Mouse (Mus musculus) midbrain, embryonic 10.5 days (tissue): ENCODE data around the gene Slc2a12. TPM values are rescaled to one million over a fixed set of nuclear protein-coding genes. Genes with fewer than 3 reads are reported as not detected.

ENCODE experiments used
- DNase-seq: peaks from one replicate; pipeline ENCODE4 v3.0.0-alpha.2; 2017; ENCODE audit warnings: low spot score
- H3K27ac ChIP-seq: fragments of 300-500 bp; sonication (generic); replicated peaks from 2 replicates; pipeline ENCODE4 v1.5.1; 2016; ENCODE audit warnings: mild to moderate bottlenecking
- H3K27me3 ChIP-seq: fragments of 300-500 bp; sonication (generic); 2 replicates; pipeline ENCODE4 v1.6.1; 2016; ENCODE audit warnings: low read depth, mild to moderate bottlenecking; ENCODE audit not compliant: poor library complexity, severe bottlenecking
- H3K36me3 ChIP-seq: fragments of 300-500 bp; sonication (generic); 2 replicates; pipeline ENCODE4 v1.6.1; 2016; ENCODE audit warnings: mild to moderate bottlenecking, moderate library complexity
- H3K4me1 ChIP-seq: fragments of 300-500 bp; sonication (generic); 2 replicates; pipeline ENCODE4 v1.6.1; 2016
- H3K4me3 ChIP-seq: fragments of 300-500 bp; sonication (generic); 2 replicates; pipeline ENCODE4 v1.5.1; 2016; ENCODE audit warnings: mild to moderate bottlenecking, moderate library complexity
- H3K9me3 ChIP-seq: fragments of 300-500 bp; sonication (generic); replicated peaks from 2 replicates; pipeline ENCODE4 v1.6.1; 2016; ENCODE audit warnings: mild to moderate bottlenecking
- WGBS: fragments of 180-500 bp; shearing (Covaris S2); methylation state at CpG from one replicate; pipeline ENCODE4 v1.1.7; 2016; 5-methylcytosine and 5-hydroxymethylcytosine counted together
- polyA plus RNA-seq: library from polyadenylated mRNA; unstranded; fragments of >200 nt; fragmentation: Nextera tagmentation; extraction: Ambion mirVana; gene quantifications from 2 replicates; pipeline ENCODE4 v1.2.1, GENCODE M21; 2016

Slc2a12 gene
- polyA plus RNA-seq, 1 experiment from 2014 or later, result 1.5 TPM

DNA sequence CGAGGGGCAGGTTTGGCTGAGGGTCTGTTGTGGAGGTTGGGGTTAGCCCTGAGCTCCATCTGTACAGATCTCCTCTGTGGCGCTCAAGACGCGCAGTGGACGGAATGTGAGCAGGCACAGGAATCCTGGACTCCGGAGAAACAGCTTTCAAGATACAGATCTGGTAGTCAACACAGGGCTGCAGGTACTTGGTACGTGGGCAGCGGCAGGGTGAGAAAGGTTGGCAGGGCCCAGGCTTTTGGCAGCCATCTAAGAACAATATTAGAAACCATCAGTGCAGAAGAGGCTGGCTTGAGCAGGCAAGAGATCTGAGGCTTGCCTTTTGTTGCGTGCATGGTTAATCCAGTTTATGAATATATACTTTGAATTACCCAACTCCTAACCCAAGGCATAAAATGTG lies 51.4 kb downstream of the Slc2a12 start:
- peaks cover 27% of the 10 kb centered on the region for H3K36me3 ChIP-seq

DNA sequence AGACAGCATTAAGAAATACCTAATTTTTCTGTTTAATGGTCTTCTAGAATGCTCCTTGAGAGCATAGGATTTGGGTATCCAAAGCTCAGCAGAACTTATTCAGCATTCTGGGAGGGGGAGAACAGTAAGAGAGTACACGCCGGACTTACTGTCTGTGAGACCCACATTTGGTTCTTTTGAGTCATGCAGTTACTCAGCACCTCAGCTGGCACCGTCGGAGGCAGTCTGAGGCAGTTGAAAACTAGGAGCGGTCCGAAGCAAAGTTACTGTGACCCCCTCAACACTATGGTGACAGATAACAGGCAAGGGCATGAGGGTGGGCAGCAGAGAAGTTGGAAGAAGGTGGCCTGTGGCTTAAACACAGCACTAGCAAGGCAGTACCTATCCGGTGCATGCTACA lies 52.1 kb downstream of the Slc2a12 start:
- Histone ChIP-seq H3K4me3 (no peak overlapping the region), H3K36me3 (peaks cover 27% of the 10 kb centered on the region), H3K27ac (no peak overlapping the region), H3K27me3 (no peaks in the 10 kb centered on the region), H3K4me1 (0 out of 2 replicates have a peak, but pooled peaks cover 3% of the 10 kb centered on the region), H3K9me3 (no peaks in the 10 kb centered on the region)
- DNase-seq, result no peak
- 93% methylated on average over 7 of the region's 7 CpGs for WGBS

More for the DNA sequence above, 51.4 kb downstream of the Slc2a12 start:
- Histone ChIP-seq H3K4me3 (no peak overlapping the region), H3K27ac (no peak overlapping the region), H3K4me1 (0 out of 2 replicates have a peak, but pooled peaks cover 3% of the 10 kb centered on the region), H3K9me3 (no peaks in the 10 kb centered on the region), H3K27me3 (no peaks in the 10 kb centered on the region)
- WGBS, result 96% methylated on average over 9 of the region's 9 CpGs
- no peak for DNase-seq

DNA sequence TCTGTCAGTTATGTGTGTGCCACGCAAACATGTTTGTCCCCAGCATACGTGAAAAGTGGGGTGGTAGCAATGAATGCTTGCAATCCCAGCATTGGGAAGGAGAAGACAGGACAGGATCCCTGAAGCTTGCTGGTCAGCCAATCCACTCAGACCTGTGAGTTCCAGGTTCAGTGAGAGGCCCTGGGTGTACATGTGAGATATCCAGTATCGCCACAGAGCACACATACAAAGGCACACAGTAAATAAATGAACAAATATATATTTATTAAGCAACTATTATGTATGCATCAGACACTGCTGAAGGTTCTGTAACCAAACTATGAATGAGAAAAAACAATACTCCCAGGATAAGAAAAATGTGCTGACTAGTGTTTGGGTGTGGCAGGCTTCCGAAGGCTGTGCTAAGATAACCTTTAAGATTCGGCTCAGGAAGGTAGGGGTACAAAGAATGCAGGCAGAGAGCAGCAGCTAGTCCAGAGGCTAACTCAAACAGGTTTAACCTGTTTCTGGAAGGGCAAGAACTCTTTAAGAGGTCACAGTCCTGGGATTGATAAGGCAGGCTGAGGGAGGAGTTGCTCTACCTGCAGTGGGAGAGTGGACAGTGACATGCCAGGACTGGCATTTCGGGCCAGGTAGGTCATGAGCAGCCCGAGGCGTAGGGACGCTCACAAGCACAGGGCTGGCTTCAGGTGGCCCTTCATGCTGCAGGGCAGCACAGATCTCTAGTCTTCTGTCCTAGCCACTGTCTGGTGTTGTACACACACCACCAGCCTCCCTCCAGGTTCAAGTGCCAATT lies 53.5 kb downstream of the Slc2a12 start:
- DNase-seq, result no peak
- peaks cover 39% of the 10 kb centered on the region for H3K36me3 ChIP-seq
- H3K9me3 ChIP-seq, result no peaks in the 10 kb centered on the region
- H3K27ac ChIP-seq, result no peak overlapping the region; the same call in 1 of the 2 replicates
- H3K27me3 ChIP-seq, result no peaks in the 10 kb centered on the region
- H3K4me1 ChIP-seq, result 0 out of 2 replicates have a peak, but pooled peaks cover 3% of the 10 kb centered on the region
- 92% methylated on average over 9 of the region's 9 CpGs for WGBS
- H3K4me3 ChIP-seq, result no peak overlapping the region

DNA sequence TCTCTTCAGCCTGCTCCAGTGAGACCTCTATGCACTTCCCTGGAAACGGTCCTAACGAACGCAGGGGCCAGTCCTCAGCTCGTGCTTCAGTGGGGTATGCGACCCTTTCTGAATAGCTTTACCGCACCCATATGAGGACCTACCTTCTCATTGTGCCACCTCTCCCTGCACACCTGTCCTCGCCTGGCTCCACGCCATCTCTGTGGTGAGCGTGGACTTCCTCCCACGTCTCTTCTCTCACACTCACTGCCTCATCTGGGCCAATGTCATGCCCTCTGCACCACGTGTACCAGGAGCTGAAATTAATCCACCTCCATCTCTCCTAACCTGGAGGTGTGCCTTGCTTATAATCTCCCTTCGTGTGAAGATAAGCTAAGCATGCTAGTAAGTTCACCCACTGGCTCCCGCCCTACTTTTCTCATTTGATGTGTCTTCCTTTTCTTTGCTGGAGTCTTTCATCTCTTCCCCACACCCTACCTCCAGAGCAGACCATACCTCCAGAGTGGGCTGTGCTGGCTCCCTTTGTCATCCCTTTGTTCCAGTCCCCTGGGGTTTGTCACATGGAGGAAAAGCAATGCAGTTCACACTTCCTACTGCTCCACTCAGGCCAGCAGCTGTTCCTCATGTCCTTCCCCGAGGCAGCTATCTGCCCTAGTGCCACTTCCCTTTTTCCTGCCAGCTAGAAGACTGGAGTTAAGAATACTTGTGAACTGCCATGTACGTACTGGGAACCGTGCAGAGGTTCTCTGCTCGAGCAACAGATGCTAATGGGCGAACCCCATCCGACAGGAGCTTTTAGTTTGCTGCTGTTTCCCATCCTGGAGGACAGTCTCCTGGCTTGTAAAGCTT lies 54.9 kb downstream of the Slc2a12 start:
- Histone ChIP-seq H3K9me3 (no peaks in the 10 kb centered on the region), H3K4me3 (no peak overlapping the region), H3K36me3 (peaks cover 52% of the 10 kb centered on the region), H3K27me3 (no peaks in the 10 kb centered on the region), H3K27ac (0 out of 2 replicates have a peak overlapping the region, but pooled peaks have one; percentile 2), H3K4me1 (0 out of 2 replicates have a peak, but pooled peaks cover 3% of the 10 kb centered on the region)
- no peak for DNase-seq
- WGBS, result 84% methylated on average over 19 of the region's 19 CpGs

DNA sequence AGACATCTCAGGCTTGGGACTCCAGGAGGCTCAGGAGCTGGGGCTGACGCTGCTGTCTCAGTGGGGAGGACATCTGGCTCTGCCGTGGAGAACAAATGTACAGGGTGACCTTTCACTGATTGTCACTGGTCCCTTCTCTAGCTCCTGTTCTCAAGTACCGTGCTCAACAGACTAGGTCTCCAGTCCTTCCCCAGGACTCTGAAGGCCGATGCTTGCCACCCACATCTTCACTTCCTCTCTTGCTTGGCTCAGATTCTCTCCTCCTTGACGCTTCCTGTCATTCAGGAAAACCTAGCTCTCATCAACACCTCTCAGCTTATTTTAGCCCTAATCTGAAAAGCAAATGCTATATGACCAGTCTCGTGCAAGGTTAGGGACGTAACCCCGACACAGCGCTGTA lies 56.0 kb downstream of the Slc2a12 start:
- Histone ChIP-seq H3K9me3 (no peaks in the 10 kb centered on the region), H3K36me3 (peaks cover 62% of the 10 kb centered on the region), H3K4me1 (0 out of 2 replicates have a peak, but pooled peaks cover 3% of the 10 kb centered on the region), H3K27ac (no peak overlapping the region), H3K4me3 (no peak overlapping the region), H3K27me3 (no peaks in the 10 kb centered on the region)
- WGBS, result 89% methylated on average over 9 of the region's 9 CpGs
- DNase-seq, result no peak

DNA sequence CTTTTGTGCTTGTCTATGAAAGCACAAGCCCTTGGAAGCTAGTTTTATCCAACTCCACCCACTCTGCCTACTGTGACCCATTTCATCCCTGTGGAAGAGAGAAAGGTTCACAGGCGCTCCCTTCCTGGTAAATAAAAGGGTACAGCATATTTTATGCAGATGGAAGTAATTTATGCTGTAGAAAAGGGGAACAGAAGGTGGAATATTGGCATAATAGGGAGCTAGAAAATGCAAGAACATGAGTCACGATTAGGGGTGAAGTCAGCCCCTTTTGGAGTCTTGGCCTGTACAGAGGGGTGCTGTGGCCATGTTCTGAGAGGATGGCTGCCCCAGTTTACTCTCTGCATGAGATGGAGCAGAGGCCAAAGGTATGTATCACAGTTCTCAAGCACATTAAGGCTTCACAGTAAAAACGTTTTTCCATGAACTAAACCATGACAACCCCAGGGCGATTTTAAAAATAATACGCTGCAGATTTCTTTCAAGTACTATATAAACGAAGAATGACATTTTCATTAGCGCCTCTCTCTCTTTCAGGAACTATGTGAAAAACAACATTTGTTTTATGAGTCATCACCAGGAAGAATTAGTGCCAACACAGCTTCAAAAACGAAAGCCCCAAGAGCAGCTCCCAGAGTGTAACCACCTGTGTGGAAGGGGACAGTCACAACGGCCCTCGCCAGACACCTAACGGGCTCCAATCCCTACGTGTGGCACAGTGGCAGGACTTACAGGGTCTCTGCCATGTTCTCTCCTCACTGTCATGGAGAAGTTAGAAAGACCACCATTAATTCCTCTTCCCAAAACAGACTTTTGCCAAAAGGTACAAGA lies 56.9 kb downstream of the Slc2a12 start:
- no peak overlapping the region for H3K4me3 ChIP-seq
- H3K27ac ChIP-seq, result no peak overlapping the region
- no peak for DNase-seq
- no peaks in the 10 kb centered on the region for H3K9me3 ChIP-seq
- H3K36me3 ChIP-seq, result peaks cover 65% of the 10 kb centered on the region
- no peaks in the 10 kb centered on the region for H3K27me3 ChIP-seq
- 0 out of 2 replicates have a peak, but pooled peaks cover 3% of the 10 kb centered on the region for H3K4me1 ChIP-seq
- WGBS, result 90% methylated on average over 12 of the region's 12 CpGs

DNA sequence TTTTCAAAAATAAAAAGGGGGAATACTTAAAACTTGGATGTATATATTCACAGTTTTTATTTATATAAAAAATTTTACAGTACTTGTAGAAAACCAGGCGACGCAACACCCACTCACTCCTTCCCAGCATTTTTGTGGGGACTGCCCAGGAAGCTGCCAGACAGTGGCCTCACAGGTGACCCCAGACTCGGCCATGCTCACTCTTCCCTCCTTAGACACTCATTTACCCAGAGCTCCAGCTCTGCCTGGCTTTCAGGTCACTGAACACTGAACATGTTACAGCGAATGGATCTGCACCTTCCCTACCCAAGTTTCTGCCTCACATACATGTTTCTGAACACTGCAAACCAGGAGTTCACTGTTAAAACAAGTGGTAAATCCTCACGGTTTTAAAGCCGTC lies 59.0 kb downstream of the Slc2a12 start:
- Histone ChIP-seq H3K4me3 (no peak overlapping the region), H3K36me3 (peaks cover 83% of the 10 kb centered on the region), H3K4me1 (0 out of 2 replicates have a peak, but pooled peaks cover 3% of the 10 kb centered on the region), H3K27ac (no peak overlapping the region), H3K9me3 (no peaks in the 10 kb centered on the region), H3K27me3 (no peaks in the 10 kb centered on the region)
- 88% methylated on average over 6 of the region's 6 CpGs for WGBS
- DNase-seq, result no peak

DNA sequence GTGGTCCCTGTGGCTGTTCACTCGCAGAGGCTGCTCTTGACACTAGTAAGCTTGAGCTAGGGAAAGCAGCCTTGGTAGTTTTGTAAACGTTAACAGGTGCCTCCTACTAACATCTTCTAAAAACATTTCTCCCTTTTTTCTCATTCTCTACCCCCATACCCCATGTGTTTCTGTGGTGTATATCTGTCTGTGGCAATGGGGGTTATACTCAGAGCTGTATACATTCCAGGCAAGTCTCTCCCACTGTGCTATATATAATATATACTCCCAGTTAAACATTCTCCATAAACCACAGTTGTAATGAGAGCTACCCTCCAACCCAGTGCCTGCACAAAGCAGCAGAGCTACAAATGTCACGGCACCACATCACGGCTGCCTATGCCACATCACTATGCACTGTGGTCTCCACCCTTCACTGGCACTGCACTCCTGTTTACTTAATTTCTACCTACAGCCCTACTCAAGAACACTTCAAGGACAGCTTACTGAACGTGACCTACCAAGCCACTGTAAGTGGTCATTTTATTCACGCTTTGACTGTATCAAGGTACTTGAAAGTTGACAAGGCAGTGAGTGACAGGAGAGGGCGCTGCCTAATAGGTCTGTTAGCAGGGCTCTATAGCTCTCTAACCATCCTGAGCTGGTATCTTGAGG lies 63.5 kb downstream of the Slc2a12 start:
- no peak for DNase-seq
- Histone ChIP-seq H3K36me3 (peaks cover 74% of the 10 kb centered on the region), H3K9me3 (no peaks in the 10 kb centered on the region), H3K4me3 (no peak overlapping the region), H3K4me1 (no peaks in the 10 kb centered on the region), H3K27ac (no peak overlapping the region), H3K27me3 (no peaks in the 10 kb centered on the region)
- WGBS, result 92% methylated on average over 7 of the region's 7 CpGs

DNA sequence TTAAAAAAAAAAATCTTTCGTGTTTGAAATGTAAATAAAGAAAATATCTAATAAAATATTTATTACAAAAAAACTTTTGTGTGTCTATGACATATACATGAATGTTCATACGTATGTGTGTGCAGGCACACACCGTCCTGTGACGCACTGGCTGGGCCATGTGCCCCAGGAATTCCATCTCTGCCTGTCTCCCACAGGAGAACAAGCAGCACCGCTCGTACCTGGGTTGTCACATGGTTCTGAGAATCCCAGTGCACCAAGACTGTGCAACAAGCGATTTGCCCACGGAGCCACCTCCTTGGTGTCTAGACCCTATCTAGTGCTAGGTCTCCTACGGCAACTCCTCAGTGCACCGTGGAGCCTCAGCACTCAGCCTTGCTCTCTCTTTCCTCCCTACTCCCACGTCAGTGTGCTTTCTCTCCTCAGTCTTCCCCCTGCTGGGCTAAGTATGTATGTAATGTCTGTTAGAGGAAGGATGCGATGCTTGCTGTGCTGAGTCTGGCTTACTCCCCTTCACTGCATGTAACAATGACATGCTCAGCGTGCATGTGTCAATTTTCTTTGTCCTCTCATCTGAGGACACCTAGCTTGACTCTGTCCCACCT lies 65.5 kb downstream of the Slc2a12 start:
- H3K27ac ChIP-seq, result no peak overlapping the region

DNA sequence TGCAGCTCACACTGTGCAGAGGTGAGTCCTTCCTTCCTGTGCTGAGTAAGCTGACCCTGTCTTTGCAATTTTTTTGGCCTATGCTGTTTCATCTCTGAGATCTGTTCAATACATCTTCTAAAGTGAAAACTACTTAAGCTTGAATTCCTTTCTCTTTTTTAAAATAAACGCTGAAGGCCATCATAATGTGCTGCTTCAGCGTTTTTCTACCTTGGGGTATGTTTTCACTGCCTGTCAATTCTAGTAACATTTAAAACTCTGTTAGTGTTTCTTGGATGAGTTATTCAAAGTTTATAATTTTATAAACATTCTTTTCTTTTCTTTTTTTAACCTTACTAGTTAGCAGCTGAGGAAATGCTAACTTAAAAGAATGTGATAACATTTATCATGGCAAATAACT lies 68.1 kb downstream of the Slc2a12 start:
- 92% methylated on average over 2 of the region's 2 CpGs for WGBS
- Histone ChIP-seq H3K36me3 (peaks cover 29% of the 10 kb centered on the region), H3K27me3 (no peaks in the 10 kb centered on the region), H3K9me3 (no peaks in the 10 kb centered on the region), H3K27ac (no peak overlapping the region), H3K4me1 (no peaks in the 10 kb centered on the region), H3K4me3 (no peak overlapping the region)
- DNase-seq, result no peak

More for the DNA sequence above, 65.5 kb downstream of the Slc2a12 start:
- H3K27me3 ChIP-seq, result no peaks in the 10 kb centered on the region
- H3K4me3 ChIP-seq, result no peak overlapping the region
- no peak for DNase-seq
- no peaks in the 10 kb centered on the region for H3K9me3 ChIP-seq
- H3K4me1 ChIP-seq, result no peaks in the 10 kb centered on the region
- peaks cover 56% of the 10 kb centered on the region for H3K36me3 ChIP-seq
- 87% methylated on average over 13 of the region's 13 CpGs for WGBS

DNA sequence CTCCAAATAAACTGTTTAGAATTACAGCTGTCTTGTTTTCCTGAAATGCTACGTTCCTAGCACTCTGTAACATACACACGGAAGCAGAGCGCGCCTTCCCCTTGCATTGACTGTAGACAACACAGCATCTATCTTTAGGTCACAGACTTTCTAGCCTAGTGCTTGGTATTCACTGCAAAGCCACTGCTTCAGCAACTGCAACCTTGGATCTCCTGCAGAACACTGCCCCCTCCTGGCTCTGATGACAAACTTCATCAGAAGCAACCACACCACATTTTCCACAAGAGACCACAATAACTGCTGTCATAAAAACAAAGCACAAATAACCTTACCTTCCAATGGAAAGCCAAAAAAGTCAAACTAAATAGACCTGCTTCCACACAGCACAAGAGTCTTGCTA lies 69.7 kb downstream of the Slc2a12 start:
- 83% methylated on average over 4 of the region's 4 CpGs for WGBS
- no peak overlapping the region for H3K27ac ChIP-seq

More for the DNA sequence above, 69.7 kb downstream of the Slc2a12 start:
- Histone ChIP-seq H3K4me3 (no peak overlapping the region), H3K36me3 (peaks cover 13% of the 10 kb centered on the region), H3K4me1 (no peaks in the 10 kb centered on the region), H3K27me3 (no peaks in the 10 kb centered on the region), H3K9me3 (no peaks in the 10 kb centered on the region)
- peak; percentile 39 for DNase-seq
